ENCODE assay signal across 8 mouse cellular contexts in genomic region chr7:44701921-44702320, GRCm38 (mm10). TPM values are rescaled to one million over a fixed set of nuclear protein-coding genes. Genes with fewer than 3 reads are reported as not detected.
DNase-seq lines count a peak whose midpoint lies in the region; ATAC-seq and TF ChIP-seq lines count a peak whose summit lies in the region.

No protein-coding gene starts in this region.

- H3K4me3 ChIP-seq in heart, adult 2 months: no peak overlapping the region
- no peak overlapping the region for H3K4me3 ChIP-seq in ES-Bruce4 (ENCODE audit: low read depth, low read length)
- H3K4me3 ChIP-seq in cortical plate, adult 2 months (ENCODE audit: insufficient read depth, low read length): no peak overlapping the region
- H3K4me3 ChIP-seq in hindbrain, embryonic 14.5 days (replicated peaks; ENCODE audit: low read length): no peak overlapping the region
- H3K4me3 ChIP-seq in limb, embryonic 13.5 days: no peak overlapping the region
- no peak overlapping the region for H3K4me3 ChIP-seq in neural tube, embryonic 15.5 days (replicated peaks)

- ATAC-seq in hindbrain, embryonic 14.5 days (ENCODE audit: low FRiP score): peak; percentile 79
- 0 out of 2 replicates have a peak, but pooled peaks have one; percentile 46 for ATAC-seq in limb, embryonic 13.5 days (ENCODE audit: low FRiP score, low read depth)
- ATAC-seq in neural tube, embryonic 15.5 days (ENCODE audit: low FRiP score): peak; percentile 55; the same call in 1 of the 2 replicates

- WGBS in heart, adult 2 months: 4% methylated on average over 6 of the region's 6 CpGs
- WGBS in hindbrain, embryonic 14.5 days: 8% methylated on average over 6 of the region's 6 CpGs
- 8% methylated on average over 6 of the region's 6 CpGs for WGBS in limb, embryonic 13.5 days
- 10% methylated on average over 6 of the region's 6 CpGs for WGBS in neural tube, embryonic 15.5 days

- TF ChIP-seq CTCF in heart, adult 2 months (IDR thresholded peaks at IDR 0.05): peak; percentile 69
- TF ChIP-seq CTCF in ES-Bruce4 (IDR thresholded peaks at IDR 0.05; ENCODE audit: low read depth, low read length): peak; percentile 56
- peak; percentile 69 for TF ChIP-seq CTCF in cortical plate, adult 2 months (IDR thresholded peaks at IDR 0.05; ENCODE audit: extremely low read depth, insufficient read depth, low read length)

- no peaks in the 10 kb centered on the region for H3K36me3 ChIP-seq in heart, adult 2 months (ENCODE audit: control insufficient read depth, insufficient read depth, low read length)
- no peaks in the 10 kb centered on the region for H3K36me3 ChIP-seq in ES-Bruce4 (ENCODE audit: control insufficient read depth, insufficient read depth, low read length, poor library complexity, severe bottlenecking)
- no peaks in the 10 kb centered on the region for H3K36me3 ChIP-seq in hindbrain, embryonic 14.5 days (replicated peaks; ENCODE audit: control insufficient read depth, insufficient read depth)
- H3K36me3 ChIP-seq in limb, embryonic 13.5 days: no peaks in the 10 kb centered on the region
- H3K36me3 ChIP-seq in neural tube, embryonic 15.5 days: no peaks in the 10 kb centered on the region

- DNase-seq in heart, adult 2 months: peak in 1 of 2 experiments; percentile 30
- no peak for DNase-seq in heart, postnatal 25 days (ENCODE audit: low spot score)
- peak; percentile 65 for DNase-seq in hindbrain, embryonic 14.5 days (ENCODE audit: low spot score)
- no peak for DNase-seq in spleen, adult 12 weeks (ENCODE audit: low spot score)

- no peak overlapping the region for H3K27ac ChIP-seq in heart, adult 2 months
- peak overlapping the region; percentile 96 for H3K27ac ChIP-seq in ES-Bruce4 (ENCODE audit: insufficient read depth, low read length)
- no peak overlapping the region for H3K27ac ChIP-seq in cortical plate, adult 2 months (ENCODE audit: insufficient read depth, low read length)
- H3K27ac ChIP-seq in hindbrain, embryonic 14.5 days: no peak overlapping the region
- H3K27ac ChIP-seq in limb, embryonic 13.5 days: no peak overlapping the region
- no peak overlapping the region for H3K27ac ChIP-seq in neural tube, embryonic 15.5 days (replicated peaks)

- no peaks in the 10 kb centered on the region for H3K9me3 ChIP-seq in ES-Bruce4 (replicated peaks; ENCODE audit: control insufficient read depth, insufficient read depth, low read length, poor library complexity, severe bottlenecking)
- no peaks in the 10 kb centered on the region for H3K9me3 ChIP-seq in hindbrain, embryonic 14.5 days (ENCODE audit: control insufficient read depth, low read length)
- H3K9me3 ChIP-seq in limb, embryonic 13.5 days: no peaks in the 10 kb centered on the region
- no peaks in the 10 kb centered on the region for H3K9me3 ChIP-seq in neural tube, embryonic 15.5 days (replicated peaks)

- intact Hi-C loops in heart, adult 2 months (cut with DNase I): loop anchor here (5.0 kb wide), 2 partner anchors 35 to 55 kb away; no protein-coding TSS in a partner anchor
- intact Hi-C loops in heart, postnatal 25 days (cut with DNase I): loop anchor here (5.0 kb wide), 2 partner anchors 35 to 50 kb away; no protein-coding TSS in a partner anchor

- H3K4me1 ChIP-seq in heart, adult 2 months (ENCODE audit: control insufficient read depth, insufficient read depth, low read length): no peaks in the 10 kb centered on the region
- H3K4me1 ChIP-seq in ES-Bruce4 (ENCODE audit: control insufficient read depth, insufficient read depth, low read length): peaks cover 7% of the 10 kb centered on the region
- no peaks in the 10 kb centered on the region for H3K4me1 ChIP-seq in cortical plate, adult 2 months (ENCODE audit: control insufficient read depth, insufficient read depth, low read length)
- H3K4me1 ChIP-seq in hindbrain, embryonic 14.5 days (replicated peaks; ENCODE audit: control insufficient read depth, insufficient read depth, low read length): no peaks in the 10 kb centered on the region; the same call in 1 of the 2 replicates
- H3K4me1 ChIP-seq in limb, embryonic 13.5 days: peaks cover 11% of the 10 kb centered on the region
- peaks cover 7% of the 10 kb centered on the region for H3K4me1 ChIP-seq in neural tube, embryonic 15.5 days

- no peak overlapping the region for H3K9ac ChIP-seq in heart, adult 2 months (ENCODE audit: low read depth, low read length)
- peak overlapping the region; percentile 61 for H3K9ac ChIP-seq in ES-Bruce4 (ENCODE audit: low read depth, poor library complexity, severe bottlenecking)
- H3K9ac ChIP-seq in hindbrain, embryonic 14.5 days: no peak overlapping the region
- H3K9ac ChIP-seq in limb, embryonic 13.5 days: no peak overlapping the region
- H3K9ac ChIP-seq in neural tube, embryonic 15.5 days (replicated peaks): no peak overlapping the region

- no peak overlapping the region for H3K4me2 ChIP-seq in hindbrain, embryonic 14.5 days (replicated peaks)
- no peak overlapping the region for H3K4me2 ChIP-seq in limb, embryonic 13.5 days (replicated peaks)
- no peak overlapping the region for H3K4me2 ChIP-seq in neural tube, embryonic 15.5 days

- H3K79me2 ChIP-seq in heart, adult 2 months (replicated peaks; ENCODE audit: control insufficient read depth, insufficient read depth, low read length): no peaks in the 10 kb centered on the region

- no peaks in the 10 kb centered on the region for H3K27me3 ChIP-seq in heart, adult 2 months (ENCODE audit: control insufficient read depth, insufficient read depth, low read length)
- no peaks in the 10 kb centered on the region for H3K27me3 ChIP-seq in ES-Bruce4 (ENCODE audit: control insufficient read depth, insufficient read depth, low read length, poor library complexity, severe bottlenecking)
- no peaks in the 10 kb centered on the region for H3K27me3 ChIP-seq in hindbrain, embryonic 14.5 days (ENCODE audit: control insufficient read depth, insufficient read depth, low read length)
- H3K27me3 ChIP-seq in limb, embryonic 13.5 days: peaks cover 2% of the 10 kb centered on the region; the same call in 1 of the 2 replicates
- H3K27me3 ChIP-seq in neural tube, embryonic 15.5 days (replicated peaks): no peaks in the 10 kb centered on the region

- TF ChIP-seq EP300 in heart, adult 2 months (IDR thresholded peaks at IDR 0.05; ENCODE audit: insufficient read depth, low read depth, low read length): no peak
- 0 out of 2 replicates have a peak, but pooled peaks have one; percentile 36 for TF ChIP-seq EP300 in ES-Bruce4 (IDR thresholded peaks at IDR 0.05; ENCODE audit: insufficient read depth, low read depth, low read length)

- no peak for TF ChIP-seq POLR2A in heart, adult 2 months (IDR thresholded peaks at IDR 0.05; ENCODE audit: insufficient read depth, low read depth, low read length)
- no peak for TF ChIP-seq POLR2A in ES-Bruce4 (IDR thresholded peaks at IDR 0.05; ENCODE audit: insufficient read depth, low read length)
- no peak for TF ChIP-seq POLR2A in cortical plate, adult 2 months (IDR thresholded peaks at IDR 0.05; ENCODE audit: extremely low read depth, insufficient read depth, low read length)

RNA-seq across cellular contexts. Expression of gene Izumo2, which starts 6.6 kb away (rescaled TPM):
- not detected for total RNA-seq in heart, adult 2 months (2021)
- polyA plus RNA-seq in heart, adult 2 months (2012; rRNA removed): not detected in 2 replicates
- not detected for total RNA-seq in heart, postnatal 25 days (2021)
- polyA plus RNA-seq in ES-Bruce4 (2011; ENCODE audit: insufficient read depth, insufficient read length, low read depth, missing spikeins): 1.8 and 2.2 TPM in 2 replicates
- polyA plus RNA-seq in cortical plate, adult 2 months (2012; rRNA removed): not detected in 2 replicates
- not detected in 2 replicates for polyA plus RNA-seq in hindbrain, embryonic 14.5 days (2014; fragmentation: Nextera tagmentation; extraction: Ambion mirVana)
- polyA plus RNA-seq in limb, embryonic 13.5 days (2015; fragmentation: Nextera tagmentation; extraction: Ambion mirVana): not detected in 2 replicates
- not detected in 2 replicates for polyA plus RNA-seq in neural tube, embryonic 15.5 days (2015; fragmentation: Nextera tagmentation; extraction: Ambion mirVana)

RNA-seq across cellular contexts. Expression of gene Myh14, which starts 31.3 kb away (rescaled TPM):
- 10 to 100 TPM; 79.4 to 96.6 TPM for total RNA-seq in heart, adult 2 months (2021)
- polyA plus RNA-seq in heart, adult 2 months (2012; rRNA removed): 23.1 and 24.8 TPM in 2 replicates
- total RNA-seq in heart, postnatal 25 days (2021): 10 to 100 TPM; 72.2 to 80.8 TPM
- polyA plus RNA-seq in ES-Bruce4 (2011; ENCODE audit: insufficient read depth, insufficient read length, low read depth, missing spikeins): 14.7 and 16.5 TPM in 2 replicates
- 15.9 and 17.4 TPM in 2 replicates for polyA plus RNA-seq in cortical plate, adult 2 months (2012; rRNA removed)
- 4.2 and 5.0 TPM in 2 replicates for polyA plus RNA-seq in hindbrain, embryonic 14.5 days (2014; fragmentation: Nextera tagmentation; extraction: Ambion mirVana)
- 1.8 and 4.0 TPM in 2 replicates for polyA plus RNA-seq in limb, embryonic 13.5 days (2015; fragmentation: Nextera tagmentation; extraction: Ambion mirVana)
- polyA plus RNA-seq in neural tube, embryonic 15.5 days (2015; fragmentation: Nextera tagmentation; extraction: Ambion mirVana): 4.8 and 6.0 TPM in 2 replicates

RNA-seq across cellular contexts. Expression of gene Vrk3, which starts 46.3 kb away (rescaled TPM):
- 10 to 100 TPM; 23.3 to 26.7 TPM for total RNA-seq in heart, adult 2 months (2021)
- polyA plus RNA-seq in heart, adult 2 months (2012; rRNA removed): 36.3 and 41.3 TPM in 2 replicates
- 10 to 100 TPM; 22.8 to 24.3 TPM for total RNA-seq in heart, postnatal 25 days (2021)
- 52.2 and 62.7 TPM in 2 replicates for polyA plus RNA-seq in ES-Bruce4 (2011; ENCODE audit: insufficient read depth, insufficient read length, low read depth, missing spikeins)
- 32.6 and 35.7 TPM in 2 replicates for polyA plus RNA-seq in cortical plate, adult 2 months (2012; rRNA removed)
- 24.5 and 28.8 TPM in 2 replicates for polyA plus RNA-seq in hindbrain, embryonic 14.5 days (2014; fragmentation: Nextera tagmentation; extraction: Ambion mirVana)
- 35.0 and 37.2 TPM in 2 replicates for polyA plus RNA-seq in limb, embryonic 13.5 days (2015; fragmentation: Nextera tagmentation; extraction: Ambion mirVana)
- 28.9 and 29.7 TPM in 2 replicates for polyA plus RNA-seq in neural tube, embryonic 15.5 days (2015; fragmentation: Nextera tagmentation; extraction: Ambion mirVana)

RNA-seq across cellular contexts. Expression of gene Zfp473, which starts 48.9 kb away (rescaled TPM):
- not detected for total RNA-seq in heart, adult 2 months (2021)
- 0.03 and 0.12 TPM in 2 replicates for polyA plus RNA-seq in heart, adult 2 months (2012; rRNA removed)
- under 1 TPM in 1 of 2 experiments, not detected in 1; 0.21 TPM for total RNA-seq in heart, postnatal 25 days (2021)
- polyA plus RNA-seq in ES-Bruce4 (2011; ENCODE audit: insufficient read depth, insufficient read length, low read depth, missing spikeins): 24.4 and 28.4 TPM in 2 replicates
- 0.40 TPM in 2 replicates for polyA plus RNA-seq in cortical plate, adult 2 months (2012; rRNA removed)
- 1.4 and 1.5 TPM in 2 replicates for polyA plus RNA-seq in hindbrain, embryonic 14.5 days (2014; fragmentation: Nextera tagmentation; extraction: Ambion mirVana)
- polyA plus RNA-seq in limb, embryonic 13.5 days (2015; fragmentation: Nextera tagmentation; extraction: Ambion mirVana): 1.7 and 1.8 TPM in 2 replicates
- 1.1 and 1.4 TPM in 2 replicates for polyA plus RNA-seq in neural tube, embryonic 15.5 days (2015; fragmentation: Nextera tagmentation; extraction: Ambion mirVana)
